Mouse (Mus musculus) liver, postnatal 0 days (tissue): ENCODE measurements around the gene Pias1.

Source experiments
- CTCF ChIP-seq: sonication (generic); IDR thresholded peaks from 2 replicates; pipeline ENCODE4 v1.5.1; 2016; ENCODE audit warnings: antibody characterized with exemption, low read depth
- EP300 ChIP-seq: IDR thresholded peaks from 2 replicates; pipeline ENCODE4 v1.6.1; 2016; ENCODE audit warnings: antibody characterized with exemption, low read depth, mild to moderate bottlenecking

DNA sequence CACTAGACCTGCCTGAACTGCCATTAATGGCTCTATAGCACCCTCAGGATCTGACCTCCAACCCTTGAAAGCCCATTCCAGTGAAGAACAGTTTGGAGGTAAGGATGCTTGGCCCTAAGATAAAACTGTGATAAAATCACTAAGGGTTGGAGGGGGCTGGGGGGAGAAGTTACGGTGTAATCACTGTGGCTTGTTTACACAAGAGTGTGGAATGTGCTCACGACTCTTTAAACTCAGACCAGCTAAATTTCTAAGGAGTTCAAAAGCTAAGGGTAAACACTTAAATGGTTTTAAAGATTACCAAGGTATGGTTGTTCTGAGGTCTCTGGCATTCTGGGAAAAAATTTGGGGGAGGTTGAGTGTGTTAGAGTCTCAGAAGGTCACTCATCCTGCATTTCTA is 7.5 kb upstream of the Pias1 start:
- TF ChIP-seq CTCF (no peak), EP300 (no peak)
